Mouse (Mus musculus): ENCODE data around the gene Tex21.
A peak's percentile ranks its signal among the peaks of the same experiment; 100 is the strongest.

DNA sequence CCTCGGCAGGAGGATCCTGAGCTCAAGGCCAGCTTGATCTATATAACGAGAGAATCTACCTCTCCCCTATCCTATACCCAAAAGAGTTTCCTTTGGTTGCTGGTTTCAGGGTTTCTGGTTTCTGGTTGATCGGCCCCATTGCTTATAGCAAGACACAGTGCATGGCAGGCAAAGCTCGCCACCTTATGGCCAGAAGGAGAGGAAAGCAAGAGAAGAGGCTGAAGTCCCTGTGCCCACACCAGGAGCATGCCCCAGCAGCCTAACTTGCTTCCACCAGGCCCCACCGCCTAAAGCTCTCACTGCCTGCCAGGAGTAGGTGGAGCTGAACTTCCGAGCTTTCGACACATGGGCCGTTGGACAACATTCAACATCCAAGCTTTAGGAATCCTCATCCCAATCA lies 58.7 kb downstream of the Tex21 start:
- no peak for TF ChIP-seq MAX (IDR thresholded peaks at IDR 0.05)
- TF ChIP-seq USF1 (IDR thresholded peaks at IDR 0.05; ENCODE audit: low read depth) = no peak
- TF ChIP-seq CTCF (IDR thresholded peaks at IDR 0.05; ENCODE audit: control insufficient read depth, insufficient read depth, insufficient read length) = peak; percentile 8
- no peak for TF ChIP-seq CEBPB (IDR thresholded peaks at IDR 0.05; ENCODE audit: low read depth)
- no peak for TF ChIP-seq MYOG (IDR thresholded peaks at IDR 0.05; ENCODE audit: control insufficient read depth, extremely low read depth, insufficient read length)
- TF ChIP-seq MYOD1 (IDR thresholded peaks at IDR 0.05; ENCODE audit: control insufficient read depth, insufficient read length, low read depth) = no peak
- TF ChIP-seq FOSL1 (IDR thresholded peaks at IDR 0.05; ENCODE audit: insufficient read depth, low read length, poor library complexity, severe bottlenecking) = no peak

All from C2C12 (cell line).